Mouse (Mus musculus) megakaryocyte, embryonic 14.5 days (primary cell): ENCODE measurements around the gene Parvb.

Experiments
- FLI1 ChIP-seq: IDR thresholded peaks from 2 replicates; pipeline ENCODE4 v1.6.1; 2012; ENCODE audit warnings: low read length, inconsistent platforms, mixed read lengths
- GATA1 ChIP-seq: IDR thresholded peaks from 3 replicates; pipeline ENCODE4 v1.6.1; 2012; ENCODE audit warnings: mixed read lengths, low read length, inconsistent platforms, borderline replicate concordance

DNA sequence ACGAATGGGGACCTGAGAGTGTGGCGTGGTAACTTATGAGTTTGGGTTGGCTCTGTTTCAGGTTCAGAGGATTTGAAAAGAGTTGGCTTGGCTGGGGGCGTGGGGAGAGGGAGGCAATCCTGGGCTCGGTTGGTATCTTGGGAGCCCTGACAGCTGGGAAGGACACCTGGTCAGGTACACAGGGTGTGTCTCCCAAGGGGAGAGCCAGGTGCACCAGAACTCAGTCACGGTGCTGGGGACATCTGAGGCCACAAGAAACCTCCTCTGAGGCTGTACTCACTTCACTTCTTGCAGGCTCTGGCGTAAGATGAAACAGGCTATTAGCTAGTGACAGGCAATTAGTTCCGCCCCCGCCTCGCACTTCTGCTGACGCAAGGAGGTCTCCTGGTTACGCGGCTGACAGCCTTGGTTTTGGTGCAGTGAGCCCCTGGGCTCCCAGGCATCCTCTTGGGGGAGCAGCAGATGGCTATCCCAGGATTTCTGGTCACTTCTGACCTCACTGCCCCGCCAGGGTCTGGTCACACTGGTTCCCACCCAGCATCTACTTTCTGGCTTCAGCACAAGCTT is 67.0 kb downstream of the Parvb start:
- TF ChIP-seq GATA1 (no peak), FLI1 (no peak)
